Mouse (Mus musculus): Measurements from ENCODE around the gene BC004004.

GRCm38 (mm10) chr17:29346496-29347125 lies 78.0 kb downstream of the BC004004 start:
- no peak for TF ChIP-seq CTCF (IDR thresholded peaks at IDR 0.05; ENCODE audit: borderline replicate concordance, insufficient read depth, low read depth, low read length)
- TF ChIP-seq POLR2A (IDR thresholded peaks at IDR 0.05; ENCODE audit: borderline replicate concordance, insufficient read depth, low read length): no peak

Data from cerebellum, adult 2 months (tissue).